Mouse (Mus musculus) limb, embryonic 14.5 days (tissue): ENCODE measurements at regions not wholly inside any gene's neighbourhood (a gene's known extent, or its start where the extent isn't known, plus 50 kb on each side); places are given as distances from the start of the nearest gene placed in this dataset.

ENCODE experiments used
- ATAC-seq: fragments of 200-750 bp; cut with Nextera tagmentation; 2 replicates; pipeline ENCODE4 v1.8.0; 2017; ENCODE audit warnings: low read depth, moderate number of reproducible peaks, moderate TSS enrichment; ENCODE audit not compliant: low FRiP score
- DNase-seq: peaks from one replicate; pipeline ENCODE4 v3.0.0-alpha.2; 2015; ENCODE audit warnings: low spot score
- H3K27ac ChIP-seq: fragments of 300-500 bp; sonication (generic); replicated peaks from 2 replicates; pipeline ENCODE4 v1.5.1; 2014; ENCODE audit warnings: low read depth, mild to moderate bottlenecking, low read length, moderate library complexity, mixed read lengths
- H3K27me3 ChIP-seq: fragments of 300-500 bp; sonication (generic); 2 replicates; pipeline ENCODE4 v1.6.1; 2014; ENCODE audit warnings: low read length, mixed read lengths; ENCODE audit not compliant: control insufficient read depth, insufficient read depth
- H3K36me3 ChIP-seq: fragments of 300-500 bp; sonication (generic); 2 replicates; pipeline ENCODE4 v1.6.1; 2014; ENCODE audit warnings: mild to moderate bottlenecking, low read length, moderate library complexity, mixed read lengths; ENCODE audit not compliant: control insufficient read depth, insufficient read depth
- H3K4me1 ChIP-seq: fragments of 300-500 bp; sonication (generic); 2 replicates; pipeline ENCODE4 v1.6.1; 2014; ENCODE audit warnings: antibody characterized with exemption, low read length, mixed read lengths; ENCODE audit not compliant: control insufficient read depth, insufficient read depth
- H3K4me2 ChIP-seq: fragments of 300-500 bp; sonication (generic); replicated peaks from 2 replicates; pipeline ENCODE4 v1.6.1; 2014; ENCODE audit warnings: low read depth, mild to moderate bottlenecking, low read length, moderate library complexity; ENCODE audit not compliant: severe bottlenecking
- H3K4me3 ChIP-seq: fragments of 300-500 bp; sonication (generic); replicated peaks from 2 replicates; pipeline ENCODE4 v1.5.1; 2014; ENCODE audit warnings: low read length
- H3K9ac ChIP-seq: fragments of 300-500 bp; sonication (generic); 2 replicates; pipeline ENCODE4 v1.6.1; 2014; ENCODE audit warnings: mild to moderate bottlenecking, low read depth, low read length, moderate library complexity; ENCODE audit not compliant: severe bottlenecking
- H3K9me3 ChIP-seq: fragments of 300-500 bp; sonication (generic); 2 replicates; pipeline ENCODE4 v1.6.1; 2016; ENCODE audit warnings: low read length; ENCODE audit not compliant: control insufficient read depth
- POLR2A ChIP-seq: fragments of 200-500 bp; IDR thresholded peaks from 2 replicates; pipeline ENCODE4 v1.8.0; 2012; ENCODE audit warnings: inconsistent platforms, mild to moderate bottlenecking, moderate library complexity, borderline replicate concordance; ENCODE audit not compliant: insufficient read depth, insufficient read length; ENCODE audit errors: extremely low read depth
- WGBS: fragments of 180-500 bp; shearing (Covaris S2); extraction: QIAGEN DNeasy Blood & Tissue Kit; methylation state at CpG from one replicate; pipeline ENCODE4 v1.1.7; 2014; 5-methylcytosine and 5-hydroxymethylcytosine counted together

GRCm38 (mm10) chr1:73822616-73823015 is 301.6 kb downstream of the Tns1 start:
- no peak overlapping the region for H3K4me3 ChIP-seq
- H3K9ac ChIP-seq, result no peak overlapping the region
- H3K9me3 ChIP-seq, result no peaks in the 10 kb centered on the region
- no peak for TF ChIP-seq POLR2A
- no peak for DNase-seq
- no peaks in the 10 kb centered on the region for H3K27me3 ChIP-seq
- no peak for ATAC-seq
- H3K4me1 ChIP-seq, result peaks cover 15% of the 10 kb centered on the region
- H3K4me2 ChIP-seq, result no peak overlapping the region
- H3K27ac ChIP-seq, result no peak overlapping the region
- no peaks in the 10 kb centered on the region for H3K36me3 ChIP-seq
- 48% methylated on average over 6 of the region's 6 CpGs for WGBS

GRCm38 (mm10) chr1:73820701-73821100 is 303.5 kb downstream of the Tns1 start:
- Histone ChIP-seq H3K9ac (no peak overlapping the region), H3K4me3 (no peak overlapping the region), H3K27ac (no peak overlapping the region), H3K9me3 (no peaks in the 10 kb centered on the region), H3K4me1 (peaks cover 10% of the 10 kb centered on the region; the same call in 1 of the 2 replicates), H3K27me3 (no peaks in the 10 kb centered on the region), H3K36me3 (no peaks in the 10 kb centered on the region), H3K4me2 (no peak overlapping the region)
- DNase-seq, result no peak
- no peak for ATAC-seq
- no peak for TF ChIP-seq POLR2A
- 65% methylated on average over 7 of the region's 7 CpGs for WGBS

GRCm38 (mm10) chr1:73807206-73807605 is 317.0 kb downstream of the Tns1 start:
- DNase-seq (no peak), ATAC-seq (no peak)
- no peak overlapping the region for H3K4me2 ChIP-seq
- H3K4me3 ChIP-seq, result no peak overlapping the region
- no peak for TF ChIP-seq POLR2A
- no peak overlapping the region for H3K27ac ChIP-seq
- 83% methylated on average over 3 of the region's 3 CpGs for WGBS
- H3K4me1 ChIP-seq, result no peaks in the 10 kb centered on the region
- no peaks in the 10 kb centered on the region for H3K36me3 ChIP-seq
- H3K27me3 ChIP-seq, result no peaks in the 10 kb centered on the region
- no peaks in the 10 kb centered on the region for H3K9me3 ChIP-seq
- H3K9ac ChIP-seq, result no peak overlapping the region

- H3K4me3 ChIP-seq, result no peak overlapping the region
- H3K27me3 ChIP-seq, result no peaks in the 10 kb centered on the region
- H3K36me3 ChIP-seq, result no peaks in the 10 kb centered on the region
- H3K9ac ChIP-seq, result no peak overlapping the region
- DNase-seq, result no peak
- no peak for TF ChIP-seq POLR2A
- no peak for ATAC-seq
- no peak overlapping the region for H3K27ac ChIP-seq
- WGBS, result 90% methylated on average over 9 of the region's 9 CpGs
- H3K9me3 ChIP-seq, result no peaks in the 10 kb centered on the region
- no peak overlapping the region for H3K4me2 ChIP-seq
- H3K4me1 ChIP-seq, result no peaks in the 10 kb centered on the region
Observed at GRCm38 (mm10) chr1:73805156-73805555, 319.1 kb downstream of the Tns1 start.

- Histone ChIP-seq H3K9ac (no peak overlapping the region), H3K4me3 (no peak overlapping the region), H3K36me3 (no peaks in the 10 kb centered on the region), H3K27ac (no peak overlapping the region), H3K27me3 (no peaks in the 10 kb centered on the region), H3K4me1 (peaks cover 10% of the 10 kb centered on the region), H3K4me2 (no peak overlapping the region), H3K9me3 (no peaks in the 10 kb centered on the region)
- 87% methylated on average over 1 of the region's 1 CpGs for WGBS
- ATAC-seq (no peak), DNase-seq (no peak)
- no peak for TF ChIP-seq POLR2A
Observed at GRCm38 (mm10) chr1:73799996-73800395, 324.3 kb downstream of the Tns1 start.

- 69% methylated on average over 8 of the region's 8 CpGs for WGBS
- H3K36me3 ChIP-seq, result no peaks in the 10 kb centered on the region
- no peak for DNase-seq
- H3K27me3 ChIP-seq, result no peaks in the 10 kb centered on the region
- no peak for ATAC-seq
- H3K4me1 ChIP-seq, result peaks cover 10% of the 10 kb centered on the region
- H3K9me3 ChIP-seq, result no peaks in the 10 kb centered on the region
- no peak overlapping the region for H3K9ac ChIP-seq
- no peak overlapping the region for H3K4me2 ChIP-seq
- TF ChIP-seq POLR2A, result no peak
- no peak overlapping the region for H3K4me3 ChIP-seq
- H3K27ac ChIP-seq, result no peak overlapping the region
Observed at GRCm38 (mm10) chr1:73799246-73799645, 325.0 kb downstream of the Tns1 start.
